Mouse (Mus musculus): Measurements from ENCODE around the gene Olfr820. TPM values are rescaled to one million over a fixed set of nuclear protein-coding genes. Genes with fewer than 3 reads are reported as not detected.
"Not testable (repeated sequence)": the region's sequence is repeated elsewhere in the genome, so short reads cannot be mapped to it uniquely, and the experiment has no call there.

The Olfr820 gene
- polyA plus RNA-seq (2017; shearing (Covaris generic)), result not detected

GRCm38 (mm10) chr10:130012321-130012720 lies at the start of gene Olfr820:
TSS of gene Olfr820 (plus strand) at chr10:130012621.
- ATAC-seq, result no peak

- ATAC-seq, result peak; percentile 46
Measured at GRCm38 (mm10) chr10:129966232-129966631, 46.2 kb upstream of the Olfr820 start.

GRCm38 (mm10) chr10:129967166-129967565 lies 45.3 kb upstream of the Olfr820 start, which contains the start of gene Olfr819:
TSS of gene Olfr819 (minus strand) at chr10:129967266.
- not testable (repeated sequence) for ATAC-seq

- ATAC-seq, result not testable (repeated sequence)
Measured at GRCm38 (mm10) chr10:129972994-129973393, 39.4 kb upstream of the Olfr820 start.

- ATAC-seq, result not testable (repeated sequence)
Measured at GRCm38 (mm10) chr10:129976040-129976439, 36.4 kb upstream of the Olfr820 start, which contains the start of gene Olfr247. TSS of gene Olfr247 (minus strand) at chr10:129976140.

- ATAC-seq, result not testable (repeated sequence)
Measured at GRCm38 (mm10) chr10:129981867-129982266, 30.6 kb upstream of the Olfr820 start.

GRCm38 (mm10) chr10:129984962-129985361 lies 27.5 kb upstream of the Olfr820 start, which contains the start of gene Gm10310:
TSS of gene Gm10310 (minus strand) at chr10:129985062.
- not testable (repeated sequence) for ATAC-seq

GRCm38 (mm10) chr10:130004104-130004503 lies 8.3 kb upstream of the Olfr820 start:
- not testable (repeated sequence) for ATAC-seq

- ATAC-seq, result not testable (repeated sequence)
Measured at GRCm38 (mm10) chr10:130005366-130005765, 7.1 kb upstream of the Olfr820 start.

GRCm38 (mm10) chr10:130030048-130030447 lies 17.6 kb downstream of the Olfr820 start, which contains the start of gene Olfr821:
TSS of gene Olfr821 (plus strand) at chr10:130030348.
- ATAC-seq, result no peak

GRCm38 (mm10) chr10:130037096-130037495 lies 24.7 kb downstream of the Olfr820 start:
- no peak for ATAC-seq

Other genes with a start within 250 kb of the Olfr820 start
- gene Olfr808, start 247.1 kb upstream of the Olfr820 start, polyA plus RNA-seq (2017; shearing (Covaris generic)), result not detected
- gene Olfr809, start 238.0 kb upstream of the Olfr820 start, polyA plus RNA-seq (2017; shearing (Covaris generic)), result not detected
- not detected for gene Olfr810, start 217.7 kb upstream of the Olfr820 start, polyA plus RNA-seq (2017; shearing (Covaris generic))
- not detected for gene Olfr811, start 208.2 kb upstream of the Olfr820 start, polyA plus RNA-seq (2017; shearing (Covaris generic))
- not detected for gene Olfr812, start 166.5 kb upstream of the Olfr820 start, polyA plus RNA-seq (2017; shearing (Covaris generic))
- gene Olfr813, start 157.3 kb upstream of the Olfr820 start, polyA plus RNA-seq (2017; shearing (Covaris generic)), result not detected
- under 1 TPM in 1 of 2 experiments, not detected in 1; 0.15 TPM for gene Olfr814, start 132.8 kb upstream of the Olfr820 start, polyA plus RNA-seq (2017; shearing (Covaris generic))
- not detected for gene Olfr815, start 106.8 kb upstream of the Olfr820 start, polyA plus RNA-seq (2017; shearing (Covaris generic))
- under 1 TPM in 1 of 2 experiments, not detected in 1; 0.25 TPM for gene Olfr816, start 97.0 kb upstream of the Olfr820 start, polyA plus RNA-seq (2017; shearing (Covaris generic))
- gene Olfr818, start 63.5 kb upstream of the Olfr820 start, polyA plus RNA-seq (2017; shearing (Covaris generic)), result not detected
- not detected for gene Olfr819, start 45.4 kb upstream of the Olfr820 start, polyA plus RNA-seq (2017; shearing (Covaris generic))
- gene Olfr247, start 36.5 kb upstream of the Olfr820 start, polyA plus RNA-seq (2017; shearing (Covaris generic)), result not detected
- not detected for gene Gm10310, start 27.6 kb upstream of the Olfr820 start, polyA plus RNA-seq (2017; shearing (Covaris generic))
- not detected for gene Olfr821, start 17.7 kb downstream of the Olfr820 start, polyA plus RNA-seq (2017; shearing (Covaris generic))
- gene Olfr822, start 58.6 kb downstream of the Olfr820 start, polyA plus RNA-seq (2017; shearing (Covaris generic)), result under 1 TPM in 1 of 2 experiments, not detected in 1; 0.33 TPM
- not detected for gene Olfr823, start 102.8 kb downstream of the Olfr820 start, polyA plus RNA-seq (2017; shearing (Covaris generic))
- gene Olfr824, start 117.4 kb downstream of the Olfr820 start, polyA plus RNA-seq (2017; shearing (Covaris generic)), result not detected
- gene Olfr825, start 154.1 kb downstream of the Olfr820 start, polyA plus RNA-seq (2017; shearing (Covaris generic)), result not detected
- under 1 TPM in 1 of 2 experiments, not detected in 1; 0.12 TPM for gene Olfr826, start 171.6 kb downstream of the Olfr820 start, polyA plus RNA-seq (2017; shearing (Covaris generic))
- gene Olfr827, start 201.8 kb downstream of the Olfr820 start, polyA plus RNA-seq (2017; shearing (Covaris generic)), result not detected